Mouse (Mus musculus) cerebellum, adult 2 months (tissue): ENCODE measurements at regions not wholly inside any gene's neighbourhood (a gene's known extent, or its start where the extent isn't known, plus 50 kb on each side); places are given as distances from the start of the nearest gene placed in this dataset.

ENCODE experiments used
- DNase-seq, 2 experiments: peaks; one replicate each; pipeline ENCODE4 v3.0.0; 2021
- H3K27ac ChIP-seq: fragments of 200-500 bp; 2 replicates; pipeline ENCODE4 v1.5.1; 2012; ENCODE audit warnings: low read length, control low read depth, inconsistent platforms; ENCODE audit not compliant: insufficient read depth
- H3K27me3 ChIP-seq: fragments of 200-500 bp; 2 replicates; pipeline ENCODE4 v1.6.1; 2012; ENCODE audit warnings: inconsistent platforms, mild to moderate bottlenecking, low read length, moderate library complexity; ENCODE audit not compliant: control insufficient read depth, insufficient read depth
- H3K4me1 ChIP-seq: fragments of 200-500 bp; 2 replicates; pipeline ENCODE4 v1.6.1; 2011; ENCODE audit warnings: low read length; ENCODE audit not compliant: control insufficient read depth, insufficient read depth
- H3K4me3 ChIP-seq: fragments of 200-500 bp; replicated peaks from 2 replicates; pipeline ENCODE3; 2011; ENCODE audit warnings: mild to moderate bottlenecking, low read depth, low read length, control low read depth; ENCODE audit not compliant: insufficient read depth
- CTCF ChIP-seq: fragments of 200-500 bp; IDR thresholded peaks from 2 replicates; pipeline ENCODE4 v1.5.1; 2011; ENCODE audit warnings: low read depth, mild to moderate bottlenecking, control low read depth, low read length, moderate library complexity, borderline replicate concordance; ENCODE audit not compliant: insufficient read depth
- POLR2A ChIP-seq: fragments of 200-500 bp; IDR thresholded peaks from 2 replicates; pipeline ENCODE4 v1.6.1; 2011; ENCODE audit warnings: low read length, control low read depth, borderline replicate concordance; ENCODE audit not compliant: insufficient read depth
- whole genome bisulfite sequencing: fragments of 180-500 bp; shearing (Covaris S2); methylation state at CpG from one replicate; pipeline ENCODE4 v1.1.7; 2018; 5-methylcytosine and 5-hydroxymethylcytosine counted together

DNA sequence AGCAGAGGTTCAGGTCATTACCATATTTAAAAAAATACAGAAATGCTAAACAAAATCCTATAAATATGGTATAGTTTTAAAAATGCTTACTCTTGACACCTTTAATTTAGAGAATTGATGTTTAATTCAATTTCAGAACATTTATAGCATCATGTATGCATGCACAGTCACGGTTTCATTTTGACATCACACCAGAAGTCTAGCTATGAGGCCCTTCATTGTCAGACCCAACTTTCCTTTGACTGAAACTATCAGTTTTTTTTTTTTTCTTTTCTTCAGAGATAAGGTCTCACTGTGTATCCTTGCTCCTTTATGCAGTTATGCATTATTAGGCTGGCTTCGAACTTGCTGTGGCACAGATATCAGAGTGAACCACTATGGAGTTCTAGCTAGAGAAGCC, 61.5 kb upstream of the Bbx start:
- H3K4me1 ChIP-seq, result no peaks in the 10 kb centered on the region
- TF ChIP-seq POLR2A, result no peak
- TF ChIP-seq CTCF, result no peak
- no peaks in the 10 kb centered on the region for H3K27me3 ChIP-seq
- H3K4me3 ChIP-seq, result no peak overlapping the region
- WGBS, result over 99% methylated on average over 2 of the region's 2 CpGs
- no peak for DNase-seq
- H3K27ac ChIP-seq, result no peak overlapping the region

- no peak for TF ChIP-seq CTCF
- TF ChIP-seq POLR2A, result no peak
- WGBS, result 80% methylated on average over 6 of the region's 6 CpGs
- no peak overlapping the region for H3K27ac ChIP-seq
- no peak overlapping the region for H3K4me3 ChIP-seq
- no peaks in the 10 kb centered on the region for H3K4me1 ChIP-seq
- DNase-seq, result no peak
- H3K27me3 ChIP-seq, result no peaks in the 10 kb centered on the region
These were observed 57.1 kb upstream of the Bbx start for GRCm38 (mm10) chr16:50489244-50489643.

DNA sequence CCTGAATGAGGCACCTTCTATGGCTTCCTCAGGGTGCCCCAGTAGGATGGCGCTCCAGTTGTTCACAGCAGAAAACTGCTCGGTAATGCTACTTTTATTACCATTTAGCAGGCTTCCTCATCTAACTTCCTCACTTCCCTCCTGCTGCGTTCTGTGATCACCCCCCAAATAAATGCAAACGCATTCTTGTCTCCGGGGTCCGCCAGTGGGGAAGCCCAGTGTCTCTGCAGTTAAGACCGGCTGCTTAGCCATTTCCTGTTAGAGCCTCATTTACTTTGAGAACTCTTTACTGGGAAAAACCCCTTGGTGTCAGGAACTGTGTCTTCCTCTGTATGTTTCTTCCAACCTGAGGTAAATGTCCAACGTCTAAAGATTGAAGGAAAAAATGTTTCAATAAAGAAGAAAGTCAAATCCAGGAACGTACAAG, 50.2 kb upstream of the Bbx start:
- Histone ChIP-seq H3K27me3 (no peaks in the 10 kb centered on the region), H3K4me3 (no peak overlapping the region), H3K27ac (no peak overlapping the region), H3K4me1 (no peaks in the 10 kb centered on the region)
- WGBS, result 37% methylated on average over 9 of the region's 9 CpGs
- no peak for DNase-seq
- TF ChIP-seq CTCF (no peak), POLR2A (no peak)
